Mouse (Mus musculus): Measurements from ENCODE around the gene Aaed1.

Gene Aaed1

GRCm38 (mm10) chr13:64318355-64318754 is 5.8 kb upstream of the Aaed1 start:
- no peaks in the 10 kb centered on the region for H3K27me3 ChIP-seq (ENCODE audit: control insufficient read depth, insufficient read depth, low read length, poor library complexity, severe bottlenecking)
- DNase-seq (ENCODE audit: low read depth, low spot score) = no peak
- no peaks in the 10 kb centered on the region for H3K36me3 ChIP-seq (ENCODE audit: control insufficient read depth, insufficient read depth, low read length, poor library complexity, severe bottlenecking)

GRCm38 (mm10) chr13:64315483-64316050 is 3.1 kb upstream of the Aaed1 start:
- no peaks in the 10 kb centered on the region for H3K36me3 ChIP-seq (ENCODE audit: control insufficient read depth, insufficient read depth, low read length, poor library complexity, severe bottlenecking)
- H3K27me3 ChIP-seq (ENCODE audit: control insufficient read depth, insufficient read depth, low read length, poor library complexity, severe bottlenecking) = no peaks in the 10 kb centered on the region
- peak; percentile 73 for DNase-seq (ENCODE audit: low read depth, low spot score)

GRCm38 (mm10) chr13:64314041-64314440 is 1.5 kb upstream of the Aaed1 start:
- no peak for DNase-seq (ENCODE audit: low read depth, low spot score)
- no peaks in the 10 kb centered on the region for H3K27me3 ChIP-seq (ENCODE audit: control insufficient read depth, insufficient read depth, low read length, poor library complexity, severe bottlenecking)
- H3K36me3 ChIP-seq (ENCODE audit: control insufficient read depth, insufficient read depth, low read length, poor library complexity, severe bottlenecking) = no peaks in the 10 kb centered on the region

GRCm38 (mm10) chr13:64312916-64313289 is 393 bp upstream of the Aaed1 start:
- no peak for DNase-seq (ENCODE audit: low read depth, low spot score)
- Histone ChIP-seq H3K27me3 (ENCODE audit: control insufficient read depth, insufficient read depth, low read length, poor library complexity, severe bottlenecking) (no peaks in the 10 kb centered on the region), H3K36me3 (ENCODE audit: control insufficient read depth, insufficient read depth, low read length, poor library complexity, severe bottlenecking) (no peaks in the 10 kb centered on the region)

- Histone ChIP-seq H3K27me3 (ENCODE audit: control insufficient read depth, insufficient read depth, low read length, poor library complexity, severe bottlenecking) (no peaks in the 10 kb centered on the region), H3K36me3 (ENCODE audit: control insufficient read depth, insufficient read depth, low read length, poor library complexity, severe bottlenecking) (0 out of 2 replicates have a peak, but pooled peaks cover 2% of the 10 kb centered on the region)
- DNase-seq (ENCODE audit: low read depth, low spot score) = no peak
Measured at GRCm38 (mm10) chr13:64311266-64311665, 1.2 kb downstream of the Aaed1 start.

- no peak for DNase-seq (ENCODE audit: low read depth, low spot score)
- no peaks in the 10 kb centered on the region for H3K27me3 ChIP-seq (ENCODE audit: control insufficient read depth, insufficient read depth, low read length, poor library complexity, severe bottlenecking)
- H3K36me3 ChIP-seq (ENCODE audit: control insufficient read depth, insufficient read depth, low read length, poor library complexity, severe bottlenecking) = 0 out of 2 replicates have a peak, but pooled peaks cover 2% of the 10 kb centered on the region
Measured at GRCm38 (mm10) chr13:64310585-64310984, 1.9 kb downstream of the Aaed1 start.

- peak; percentile 22 for DNase-seq (ENCODE audit: low read depth, low spot score)
- H3K36me3 ChIP-seq (ENCODE audit: control insufficient read depth, insufficient read depth, low read length, poor library complexity, severe bottlenecking) = 0 out of 2 replicates have a peak, but pooled peaks cover 2% of the 10 kb centered on the region
- no peaks in the 10 kb centered on the region for H3K27me3 ChIP-seq (ENCODE audit: control insufficient read depth, insufficient read depth, low read length, poor library complexity, severe bottlenecking)
Measured at GRCm38 (mm10) chr13:64309842-64310241, 2.7 kb downstream of the Aaed1 start.

GRCm38 (mm10) chr13:64309036-64309435 is 3.5 kb downstream of the Aaed1 start:
- DNase-seq (ENCODE audit: low read depth, low spot score) = peak; percentile 29
- Histone ChIP-seq H3K36me3 (ENCODE audit: control insufficient read depth, insufficient read depth, low read length, poor library complexity, severe bottlenecking) (0 out of 2 replicates have a peak, but pooled peaks cover 2% of the 10 kb centered on the region), H3K27me3 (ENCODE audit: control insufficient read depth, insufficient read depth, low read length, poor library complexity, severe bottlenecking) (no peaks in the 10 kb centered on the region)

GRCm38 (mm10) chr13:64307508-64307907 is 5.0 kb downstream of the Aaed1 start:
- no peak for DNase-seq (ENCODE audit: low read depth, low spot score)
- no peaks in the 10 kb centered on the region for H3K27me3 ChIP-seq (ENCODE audit: control insufficient read depth, insufficient read depth, low read length, poor library complexity, severe bottlenecking)
- H3K36me3 ChIP-seq (ENCODE audit: control insufficient read depth, insufficient read depth, low read length, poor library complexity, severe bottlenecking) = peaks cover 5% of the 10 kb centered on the region; the same call in 1 of the 2 replicates

GRCm38 (mm10) chr13:64306078-64306477 is 6.4 kb downstream of the Aaed1 start:
- Histone ChIP-seq H3K36me3 (ENCODE audit: control insufficient read depth, insufficient read depth, low read length, poor library complexity, severe bottlenecking) (peaks cover 5% of the 10 kb centered on the region; the same call in 1 of the 2 replicates), H3K27me3 (ENCODE audit: control insufficient read depth, insufficient read depth, low read length, poor library complexity, severe bottlenecking) (no peaks in the 10 kb centered on the region)
- peak; percentile 77 for DNase-seq (ENCODE audit: low read depth, low spot score)

GRCm38 (mm10) chr13:64299069-64299468 is 13.4 kb downstream of the Aaed1 start:
- no peaks in the 10 kb centered on the region for H3K27me3 ChIP-seq (ENCODE audit: control insufficient read depth, insufficient read depth, low read length, poor library complexity, severe bottlenecking)
- H3K36me3 ChIP-seq (ENCODE audit: control insufficient read depth, insufficient read depth, low read length, poor library complexity, severe bottlenecking) = peaks cover 9% of the 10 kb centered on the region
- DNase-seq (ENCODE audit: low read depth, low spot score) = no peak

GRCm38 (mm10) chr13:64286791-64287190 is 25.7 kb downstream of the Aaed1 start:
- no peaks in the 10 kb centered on the region for H3K36me3 ChIP-seq (ENCODE audit: control insufficient read depth, insufficient read depth, low read length, poor library complexity, severe bottlenecking)
- DNase-seq (ENCODE audit: low read depth, low spot score) = no peak

GRCm38 (mm10) chr13:64286321-64286720 is 26.2 kb downstream of the Aaed1 start:
- H3K27me3 ChIP-seq (ENCODE audit: control insufficient read depth, insufficient read depth, low read length, poor library complexity, severe bottlenecking) = no peaks in the 10 kb centered on the region
- no peak for DNase-seq (ENCODE audit: low read depth, low spot score)
- no peaks in the 10 kb centered on the region for H3K36me3 ChIP-seq (ENCODE audit: control insufficient read depth, insufficient read depth, low read length, poor library complexity, severe bottlenecking)

More at GRCm38 (mm10) chr13:64286791-64287190, 25.7 kb downstream of the Aaed1 start:
- no peaks in the 10 kb centered on the region for H3K27me3 ChIP-seq (ENCODE audit: control insufficient read depth, insufficient read depth, low read length, poor library complexity, severe bottlenecking)

GRCm38 (mm10) chr13:64284676-64285075 is 27.8 kb downstream of the Aaed1 start:
- H3K36me3 ChIP-seq (ENCODE audit: control insufficient read depth, insufficient read depth, low read length, poor library complexity, severe bottlenecking) = no peaks in the 10 kb centered on the region
- no peak for DNase-seq (ENCODE audit: low read depth, low spot score)
- H3K27me3 ChIP-seq (ENCODE audit: control insufficient read depth, insufficient read depth, low read length, poor library complexity, severe bottlenecking) = no peaks in the 10 kb centered on the region

GRCm38 (mm10) chr13:64280940-64281339 is 31.6 kb downstream of the Aaed1 start:
- DNase-seq (ENCODE audit: low read depth, low spot score) = no peak
- Histone ChIP-seq H3K36me3 (ENCODE audit: control insufficient read depth, insufficient read depth, low read length, poor library complexity, severe bottlenecking) (no peaks in the 10 kb centered on the region), H3K27me3 (ENCODE audit: control insufficient read depth, insufficient read depth, low read length, poor library complexity, severe bottlenecking) (no peaks in the 10 kb centered on the region; the same call in 1 of the 2 replicates)

GRCm38 (mm10) chr13:64275754-64276127 is 36.8 kb downstream of the Aaed1 start:
- DNase-seq (ENCODE audit: low read depth, low spot score) = no peak
- Histone ChIP-seq H3K27me3 (ENCODE audit: control insufficient read depth, insufficient read depth, low read length, poor library complexity, severe bottlenecking) (peaks cover 2% of the 10 kb centered on the region; the same call in 1 of the 2 replicates), H3K36me3 (ENCODE audit: control insufficient read depth, insufficient read depth, low read length, poor library complexity, severe bottlenecking) (no peaks in the 10 kb centered on the region)

All from splenic B cell, adult 2 months (primary cell).